Mouse (Mus musculus) heart, embryonic 16.5 days (tissue): Measurements from ENCODE around the gene Gm6793. TPM values are rescaled to one million over a fixed set of nuclear protein-coding genes. Genes with fewer than 3 reads are reported as not detected.
A peak's percentile ranks its signal among the peaks of the same experiment; 100 is the strongest.

Experiments
- ATAC-seq: fragments of 200-750 bp; cut with Nextera tagmentation; replicated peaks from 2 replicates; pipeline ENCODE4 v1.8.0; 2017; ENCODE audit warnings: moderate number of reproducible peaks; ENCODE audit not compliant: insufficient read depth, low FRiP score; ENCODE audit errors: extremely low read depth
- H3K27ac ChIP-seq: fragments of 300-500 bp; sonication (generic); 2 replicates; pipeline ENCODE4 v1.5.1; 2014; ENCODE audit warnings: mild to moderate bottlenecking, low read length, control low read depth, moderate library complexity
- H3K27me3 ChIP-seq: fragments of 300-500 bp; sonication (generic); 2 replicates; pipeline ENCODE4 v1.6.1; 2014; ENCODE audit warnings: low read length, mixed read lengths; ENCODE audit not compliant: control insufficient read depth, insufficient read depth
- H3K36me3 ChIP-seq: fragments of 300-500 bp; sonication (generic); 2 replicates; pipeline ENCODE4 v1.6.1; 2014; ENCODE audit not compliant: control insufficient read depth, insufficient read depth
- H3K4me1 ChIP-seq: fragments of 300-500 bp; sonication (generic); 2 replicates; pipeline ENCODE4 v1.6.1; 2014; ENCODE audit warnings: low read length, mixed read lengths; ENCODE audit not compliant: control insufficient read depth, insufficient read depth
- H3K4me2 ChIP-seq: fragments of 300-500 bp; sonication (generic); 2 replicates; pipeline ENCODE4 v1.6.1; 2014; ENCODE audit warnings: low read depth, mild to moderate bottlenecking, control low read depth, low read length
- H3K4me3 ChIP-seq: fragments of 300-500 bp; sonication (generic); 2 replicates; pipeline ENCODE4 v1.5.1; 2014; ENCODE audit warnings: mild to moderate bottlenecking, control low read depth, low read length
- H3K9ac ChIP-seq: fragments of 300-500 bp; sonication (generic); 2 replicates; pipeline ENCODE4 v1.6.1; 2014; ENCODE audit warnings: low read length, control low read depth
- H3K9me3 ChIP-seq: fragments of 300-500 bp; sonication (generic); replicated peaks from 2 replicates; pipeline ENCODE4 v1.6.1; 2016; ENCODE audit warnings: low read length; ENCODE audit not compliant: control insufficient read depth
- WGBS: fragments of 180-500 bp; shearing (Covaris S2); extraction: QIAGEN DNeasy Blood & Tissue Kit; methylation state at CpG from one replicate; pipeline ENCODE4 v1.1.7; 2014; 5-methylcytosine and 5-hydroxymethylcytosine counted together
- polyA plus RNA-seq: library from polyadenylated mRNA; unstranded; fragments of >200 nt; fragmentation: Nextera tagmentation; extraction: Ambion mirVana; gene quantifications from 2 replicates; pipeline ENCODE4 v1.2.1, GENCODE M21; 2015

Gene Gm6793
- polyA plus RNA-seq, result 0.20 and 0.60 TPM in 2 replicates

DNA sequence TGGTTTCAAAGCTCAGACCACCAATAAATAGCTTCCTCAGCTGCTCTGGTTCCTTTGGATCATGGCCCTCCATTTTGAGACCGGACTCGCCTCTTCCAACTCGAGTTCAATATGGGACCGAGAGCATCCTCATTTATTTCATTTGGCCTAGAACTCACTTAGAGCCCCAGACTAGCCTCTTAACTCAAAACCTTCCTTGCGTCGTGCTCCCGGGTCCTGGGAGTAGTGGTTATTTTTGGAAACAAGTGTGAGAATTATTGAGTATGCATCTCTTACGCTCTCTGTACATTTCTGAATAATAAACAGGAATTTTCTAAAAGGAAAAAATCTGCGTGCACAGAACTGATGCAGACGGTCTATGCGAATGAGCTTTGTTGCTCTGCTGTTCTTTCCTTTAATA lies at the start of gene Gm6793:
Gm6793 (minus strand) TSS at position 101 of the 400 bp plus-strand sequence.
- no peaks in the 10 kb centered on the region for H3K9me3 ChIP-seq
- H3K36me3 ChIP-seq, result peaks cover 22% of the 10 kb centered on the region
- H3K27me3 ChIP-seq, result no peaks in the 10 kb centered on the region
- ATAC-seq, result no peak
- no peak within 1 kb of the TSS for H3K4me2 ChIP-seq
- WGBS, result 85% methylated on average over 11 of the region's 11 CpGs
- H3K27ac ChIP-seq, result no peak within 1 kb of the TSS
- no peak within 1 kb of the TSS for H3K4me3 ChIP-seq
- no peak within 1 kb of the TSS for H3K9ac ChIP-seq
- H3K4me1 ChIP-seq, result peaks cover 17% of the 10 kb centered on the region

DNA sequence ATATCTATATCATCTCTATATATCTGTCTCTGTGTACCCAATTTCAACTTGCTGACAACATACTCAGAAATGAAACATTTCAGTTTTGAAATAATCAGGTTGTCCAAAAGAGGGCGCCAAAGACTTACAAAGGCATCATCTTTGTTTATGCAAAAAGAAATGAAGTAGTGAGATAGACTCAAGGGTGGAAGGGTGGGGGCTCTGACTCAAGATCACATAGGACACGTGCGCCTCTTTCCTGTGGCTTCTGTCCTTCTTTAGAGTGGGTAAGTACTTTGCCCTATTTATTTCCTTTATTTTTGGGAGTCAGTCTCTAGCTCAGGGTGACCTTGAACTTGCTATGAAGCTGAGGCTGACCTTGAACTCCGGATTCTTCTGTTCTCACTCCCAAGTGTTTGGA lies 46.5 kb upstream of the Gm6793 start:
- no peak overlapping the region for H3K27ac ChIP-seq
- no peak overlapping the region for H3K4me2 ChIP-seq
- H3K9me3 ChIP-seq, result no peaks in the 10 kb centered on the region
- no peak for ATAC-seq
- 27% methylated on average over 4 of the region's 4 CpGs for WGBS
- no peaks in the 10 kb centered on the region for H3K27me3 ChIP-seq
- no peaks in the 10 kb centered on the region for H3K36me3 ChIP-seq
- H3K9ac ChIP-seq, result no peak overlapping the region
- no peaks in the 10 kb centered on the region for H3K4me1 ChIP-seq
- H3K4me3 ChIP-seq, result no peak overlapping the region

DNA sequence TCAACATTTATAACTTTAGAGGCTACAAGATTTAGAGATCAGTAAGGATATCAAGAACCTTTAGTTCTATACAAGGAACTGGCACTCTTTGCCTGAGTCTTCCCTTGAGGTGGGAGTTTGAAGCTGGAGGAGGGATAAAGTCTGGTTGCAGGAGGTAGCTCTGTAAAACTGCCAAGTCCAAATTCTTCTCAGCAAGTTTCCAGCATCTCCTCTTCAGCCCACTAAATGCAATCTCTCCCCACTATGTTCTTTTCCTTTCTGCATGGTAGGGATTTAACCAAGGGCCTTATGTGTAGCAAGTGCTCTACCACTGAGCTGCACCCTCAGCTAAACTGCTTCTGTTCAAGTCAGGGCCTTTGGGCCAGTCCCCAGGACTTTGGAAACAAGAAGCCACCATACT lies 39.6 kb upstream of the Gm6793 start:
- no peaks in the 10 kb centered on the region for H3K27me3 ChIP-seq

DNA sequence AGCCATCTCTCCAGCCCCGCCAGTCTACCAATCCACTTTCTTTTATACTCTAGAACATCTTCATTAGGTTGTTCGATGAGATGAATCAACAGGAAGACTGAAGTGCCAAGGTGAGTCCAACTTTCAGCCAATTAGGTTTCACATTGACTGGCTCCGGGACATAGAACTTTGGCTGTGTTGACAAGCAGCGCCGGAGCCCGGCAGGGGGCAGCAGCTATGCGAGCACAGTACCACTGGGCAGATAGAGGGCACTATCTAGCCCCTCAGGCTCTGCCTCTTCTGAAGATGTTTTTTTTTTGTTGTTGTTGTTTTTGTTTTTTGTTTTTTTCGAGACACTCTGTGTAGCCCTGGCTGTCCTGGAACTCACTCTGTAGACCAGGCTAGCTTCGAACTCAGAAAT lies 36.7 kb upstream of the Gm6793 start:
- Histone ChIP-seq H3K27me3 (no peaks in the 10 kb centered on the region), H3K36me3 (no peaks in the 10 kb centered on the region), H3K4me1 (no peaks in the 10 kb centered on the region), H3K4me2 (no peak overlapping the region), H3K9ac (no peak overlapping the region), H3K9me3 (no peaks in the 10 kb centered on the region), H3K4me3 (no peak overlapping the region), H3K27ac (no peak overlapping the region)
- 69% methylated on average over 9 of the region's 9 CpGs for WGBS
- ATAC-seq, result no peak

More for the DNA sequence above, 39.6 kb upstream of the Gm6793 start:
- H3K4me2 ChIP-seq, result no peak overlapping the region
- no peak for ATAC-seq
- no peaks in the 10 kb centered on the region for H3K4me1 ChIP-seq
- H3K9ac ChIP-seq, result no peak overlapping the region
- H3K27ac ChIP-seq, result no peak overlapping the region
- H3K4me3 ChIP-seq, result no peak overlapping the region
- H3K9me3 ChIP-seq, result no peaks in the 10 kb centered on the region
- H3K36me3 ChIP-seq, result no peaks in the 10 kb centered on the region

DNA sequence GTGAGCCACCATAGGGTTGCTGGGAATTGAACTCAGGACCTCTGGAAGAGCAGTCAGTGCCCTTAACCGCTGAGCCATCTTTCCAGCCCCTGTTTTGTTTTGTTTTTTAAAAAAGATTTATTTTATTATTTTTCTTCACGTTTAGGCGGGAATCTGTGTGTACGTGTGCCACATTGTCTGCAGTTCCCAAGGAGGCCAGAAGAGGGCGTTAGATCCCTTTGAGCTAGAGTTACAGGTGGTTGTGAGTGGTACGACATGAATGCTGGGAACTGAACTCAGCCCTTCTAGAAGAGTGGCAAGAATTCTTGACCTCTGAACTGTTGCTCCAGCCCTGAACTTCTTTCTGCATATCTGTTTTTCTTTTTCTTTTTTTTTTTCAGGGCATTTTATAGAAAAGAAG lies 35.1 kb upstream of the Gm6793 start:
- no peak overlapping the region for H3K4me2 ChIP-seq
- H3K9me3 ChIP-seq, result no peaks in the 10 kb centered on the region
- 75% methylated on average over 6 of the region's 6 CpGs for WGBS
- no peaks in the 10 kb centered on the region for H3K4me1 ChIP-seq
- ATAC-seq, result no peak
- H3K4me3 ChIP-seq, result no peak overlapping the region
- H3K9ac ChIP-seq, result no peak overlapping the region
- no peak overlapping the region for H3K27ac ChIP-seq
- H3K27me3 ChIP-seq, result no peaks in the 10 kb centered on the region
- no peaks in the 10 kb centered on the region for H3K36me3 ChIP-seq

DNA sequence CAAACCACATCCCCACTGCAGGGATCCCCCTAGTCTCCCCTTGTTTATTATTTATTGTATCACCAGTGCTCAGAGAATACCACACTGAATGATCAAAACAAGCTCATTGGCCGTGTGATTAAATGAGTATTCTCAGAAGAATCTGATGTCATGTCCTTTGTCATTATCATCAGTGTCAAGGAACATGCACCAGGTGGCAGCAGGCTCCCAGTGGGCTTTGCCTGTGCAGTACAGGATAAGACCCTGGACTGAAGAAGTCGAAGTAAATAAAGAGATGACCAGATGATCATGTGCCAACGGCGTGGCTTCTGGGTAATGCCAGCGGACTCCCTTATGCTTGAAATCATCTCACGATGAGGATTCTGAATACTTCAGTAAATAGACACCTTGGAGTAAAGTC lies 33.5 kb upstream of the Gm6793 start:
- WGBS, result 74% methylated on average over 6 of the region's 6 CpGs
- no peak for ATAC-seq

DNA sequence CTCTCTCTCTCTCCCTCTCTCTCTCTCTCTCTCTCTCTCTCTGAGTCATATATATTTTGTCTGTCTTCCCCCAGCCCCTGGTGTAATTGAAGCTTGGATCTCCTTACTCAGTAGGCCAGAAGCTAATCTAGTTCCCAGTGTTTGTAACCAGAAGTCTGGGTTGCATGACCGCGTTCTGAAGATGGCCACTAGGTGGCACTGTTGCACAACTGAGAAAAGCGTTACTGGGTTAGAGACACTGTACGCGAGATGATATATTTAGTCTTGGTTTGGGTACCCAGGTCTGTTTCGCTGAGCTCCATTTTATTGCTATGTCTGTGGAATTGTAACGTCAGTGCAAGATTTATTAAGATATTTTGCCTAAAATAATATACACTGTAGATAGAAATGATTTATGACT lies 31.1 kb upstream of the Gm6793 start:
- WGBS, result 3% methylated on average over 7 of the region's 7 CpGs
- ATAC-seq, result peak; percentile 52; the same call in 1 of the 2 replicates
- no peaks in the 10 kb centered on the region for H3K27me3 ChIP-seq
- no peaks in the 10 kb centered on the region for H3K36me3 ChIP-seq
- no peak overlapping the region for H3K4me2 ChIP-seq
- no peak overlapping the region for H3K27ac ChIP-seq
- H3K4me1 ChIP-seq, result no peaks in the 10 kb centered on the region
- H3K9me3 ChIP-seq, result no peaks in the 10 kb centered on the region
- H3K4me3 ChIP-seq, result no peak overlapping the region
- no peak overlapping the region for H3K9ac ChIP-seq

More for the DNA sequence above, 33.5 kb upstream of the Gm6793 start:
- no peak overlapping the region for H3K4me3 ChIP-seq
- H3K9me3 ChIP-seq, result no peaks in the 10 kb centered on the region
- H3K27ac ChIP-seq, result no peak overlapping the region
- H3K9ac ChIP-seq, result no peak overlapping the region
- no peaks in the 10 kb centered on the region for H3K27me3 ChIP-seq
- H3K4me2 ChIP-seq, result no peak overlapping the region
- no peaks in the 10 kb centered on the region for H3K36me3 ChIP-seq
- H3K4me1 ChIP-seq, result no peaks in the 10 kb centered on the region

DNA sequence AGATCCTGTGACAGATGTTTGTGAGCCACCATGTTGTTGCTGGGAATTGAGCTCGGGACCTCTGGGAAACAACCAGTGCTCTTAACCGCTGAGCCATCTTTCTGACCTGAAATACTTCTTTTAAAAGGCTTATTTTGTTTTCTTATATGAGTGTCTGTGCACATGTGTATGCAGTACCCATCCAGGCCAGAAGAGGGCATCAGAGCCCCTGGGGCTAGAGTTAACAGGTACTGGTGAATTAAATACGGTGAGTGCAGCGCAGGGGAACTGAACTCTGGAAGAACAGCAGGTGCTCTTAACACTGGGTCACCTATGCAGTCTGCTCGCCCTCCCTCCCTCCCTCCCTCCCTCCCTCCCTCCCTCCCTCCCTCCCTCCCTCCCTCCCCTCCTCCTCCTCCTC lies 30.3 kb upstream of the Gm6793 start:
- WGBS, result 72% methylated on average over 5 of the region's 5 CpGs

DNA sequence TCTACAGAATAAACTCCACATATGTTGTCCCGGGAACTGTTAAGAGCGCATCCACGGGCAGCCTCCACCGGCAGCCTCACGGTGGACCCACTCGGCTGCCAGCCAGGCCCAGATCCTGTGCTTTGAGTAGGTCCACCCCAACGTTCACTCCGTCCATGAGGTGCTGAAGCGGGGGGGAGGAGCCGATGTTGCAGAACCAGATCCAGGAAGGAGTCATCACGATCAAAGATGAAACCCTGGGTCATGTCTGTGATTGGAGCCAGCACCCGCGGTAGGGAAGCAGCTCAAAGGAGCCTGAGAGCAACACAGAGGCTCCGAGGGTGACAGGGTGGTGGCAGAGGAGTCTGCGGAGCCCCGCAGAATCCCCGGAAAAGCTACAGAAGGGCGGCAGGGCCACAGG lies 22.7 kb upstream of the Gm6793 start:
- Histone ChIP-seq H3K36me3 (no peaks in the 10 kb centered on the region), H3K27me3 (no peaks in the 10 kb centered on the region), H3K4me1 (no peaks in the 10 kb centered on the region), H3K9me3 (no peaks in the 10 kb centered on the region), H3K4me3 (no peak overlapping the region), H3K27ac (no peak overlapping the region), H3K4me2 (no peak overlapping the region), H3K9ac (no peak overlapping the region)
- no peak for ATAC-seq
- 61% methylated on average over 18 of the region's 18 CpGs for WGBS

More for the DNA sequence above, 30.3 kb upstream of the Gm6793 start:
- H3K27me3 ChIP-seq, result no peaks in the 10 kb centered on the region
- no peaks in the 10 kb centered on the region for H3K4me1 ChIP-seq
- no peak overlapping the region for H3K9ac ChIP-seq
- no peak overlapping the region for H3K4me3 ChIP-seq
- no peak overlapping the region for H3K27ac ChIP-seq
- ATAC-seq, result no peak
- H3K4me2 ChIP-seq, result no peak overlapping the region
- no peaks in the 10 kb centered on the region for H3K36me3 ChIP-seq
- H3K9me3 ChIP-seq, result no peaks in the 10 kb centered on the region

DNA sequence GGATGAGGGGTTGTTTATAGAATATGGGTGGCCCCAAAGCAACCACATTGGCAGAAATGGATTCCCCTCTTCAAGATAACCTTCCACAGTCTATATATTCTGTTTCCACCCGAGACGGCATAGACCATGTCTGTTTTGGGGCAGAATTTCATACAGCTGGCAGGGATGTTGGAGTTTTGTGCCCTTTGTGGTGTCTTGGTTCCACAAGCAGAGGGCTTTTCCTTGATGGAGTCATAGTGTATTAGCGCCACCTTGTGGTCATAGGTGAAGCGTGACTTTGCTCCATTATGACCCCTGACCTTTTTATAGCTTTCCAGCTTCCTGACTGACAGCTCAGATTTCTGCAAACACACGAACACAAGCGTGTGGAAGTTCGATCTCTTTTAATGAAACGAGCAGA lies 19.8 kb upstream of the Gm6793 start:
- no peak overlapping the region for H3K4me2 ChIP-seq
- H3K27me3 ChIP-seq, result no peaks in the 10 kb centered on the region
- no peak overlapping the region for H3K4me3 ChIP-seq
- WGBS, result 8% methylated on average over 8 of the region's 8 CpGs
- no peak for ATAC-seq
- H3K4me1 ChIP-seq, result no peaks in the 10 kb centered on the region
- no peaks in the 10 kb centered on the region for H3K9me3 ChIP-seq
- H3K36me3 ChIP-seq, result no peaks in the 10 kb centered on the region
- H3K9ac ChIP-seq, result no peak overlapping the region
- no peak overlapping the region for H3K27ac ChIP-seq
